Mouse (Mus musculus): ENCODE data around the gene Ap2a1. TPM values are rescaled to one million over a fixed set of nuclear protein-coding genes. Genes with fewer than 3 reads are reported as not detected.

The Ap2a1 gene
- total RNA-seq (2021) = 10 to 100 TPM; 74.5 to 82.2 TPM
- long read RNA-seq, experiment 1, transcript Ap2a1-202 (23 exons, 3,301 nt) = minor isoform, 28 of 125 reads
- long read RNA-seq, experiment 1, transcript Ap2a1-203 (24 exons, 3,449 nt) = major isoform, 68 of 125 reads
- long read RNA-seq, experiment 1, partial matches to known transcripts = 18 of 125 reads
- long read RNA-seq, experiment 1, other reads (novel, unspliced or antisense) = 11 of 125 reads
- long read RNA-seq, experiment 2, transcript Ap2a1-203 (24 exons, 3,449 nt) = major isoform, 65 of 112 reads
- long read RNA-seq, experiment 2, transcript Ap2a1-202 (23 exons, 3,301 nt) = minor isoform, 23 of 112 reads
- long read RNA-seq, experiment 2, partial matches to known transcripts = 12 of 112 reads
- long read RNA-seq, experiment 2, other reads (novel, unspliced or antisense) = 12 of 112 reads

GRCm38 (mm10) chr7:44929204-44930151 lies at the start of gene Ap2a1:
Gene Ap2a1 (minus strand): TSS chr7:44929496.
- intact Hi-C loops (cut with DNase I) = loop anchor here (2.0 to 5.0 kb wide), 2 partner anchors 21 to 38 kb away; no protein-coding TSS in a partner anchor
- peak; percentile 98 to 99 for DNase-seq

- DNase-seq = no peak
- intact Hi-C loops (cut with DNase I) = no loop called here
These were observed 49.0 kb upstream of the Ap2a1 start for GRCm38 (mm10) chr7:44978300-44978699.

GRCm38 (mm10) chr7:44975117-44975419 lies 45.8 kb upstream of the Ap2a1 start:
- DNase-seq = no peak
- intact Hi-C loops (cut with DNase I) = no loop called here

GRCm38 (mm10) chr7:44974383-44975116 lies 45.3 kb upstream of the Ap2a1 start, which contains the start of gene Cpt1c:
Gene Cpt1c (minus strand): TSS chr7:44974851.
- intact Hi-C loops (cut with DNase I) = no loop called here

GRCm38 (mm10) chr7:44973415-44974130 lies 44.3 kb upstream of the Ap2a1 start:
- no peak for DNase-seq
- intact Hi-C loops (cut with DNase I) = no loop called here

More at GRCm38 (mm10) chr7:44974383-44975116, 45.3 kb upstream of the Ap2a1 start, which contains the start of gene Cpt1c:
- peak; percentile 76 to 82 for DNase-seq

- no peak for DNase-seq
- intact Hi-C loops (cut with DNase I) = no loop called here
These were observed 41.8 kb upstream of the Ap2a1 start for GRCm38 (mm10) chr7:44971142-44971541.

- intact Hi-C loops (cut with DNase I) = no loop called here
- DNase-seq = peak; percentile 77 to 82
These were observed 41.0 kb upstream of the Ap2a1 start for GRCm38 (mm10) chr7:44970231-44970691.

- no peak for DNase-seq
- intact Hi-C loops (cut with DNase I) = loop anchor here (5.0 kb wide), 1 partner anchor 39 kb away; the partner anchor contains the start of gene Ap2a1
These were observed 37.3 kb upstream of the Ap2a1 start for GRCm38 (mm10) chr7:44966638-44967037.

GRCm38 (mm10) chr7:44965975-44966374 lies 36.7 kb upstream of the Ap2a1 start:
- intact Hi-C loops (cut with DNase I) = loop anchor here (5.0 kb wide), 1 partner anchor 39 kb away; the partner anchor contains the start of gene Ap2a1
- DNase-seq = no peak

- no peak for DNase-seq
- intact Hi-C loops (cut with DNase I) = loop anchor here (5.0 kb wide), 1 partner anchor 38 kb away; the partner anchor contains the start of gene Ap2a1
These were observed 35.7 kb upstream of the Ap2a1 start for GRCm38 (mm10) chr7:44964990-44965389.

GRCm38 (mm10) chr7:44962831-44963230 lies 33.5 kb upstream of the Ap2a1 start:
- intact Hi-C loops (cut with DNase I) = no loop called here
- no peak for DNase-seq

- intact Hi-C loops (cut with DNase I) = no loop called here
These were observed 33.0 kb upstream of the Ap2a1 start for GRCm38 (mm10) chr7:44962337-44962736.

GRCm38 (mm10) chr7:44960512-44960910 lies 31.2 kb upstream of the Ap2a1 start:
- intact Hi-C loops (cut with DNase I) = no loop called here
- DNase-seq = no peak

More at GRCm38 (mm10) chr7:44962337-44962736, 33.0 kb upstream of the Ap2a1 start:
- DNase-seq = no peak

GRCm38 (mm10) chr7:44959874-44960511 lies 30.7 kb upstream of the Ap2a1 start:
- DNase-seq = no peak
- intact Hi-C loops (cut with DNase I) = loop anchor here (5.0 to 10.0 kb wide), 2 partner anchors 38 to 235 kb away; no protein-coding TSS in a partner anchor

GRCm38 (mm10) chr7:44959281-44959680 lies 30.0 kb upstream of the Ap2a1 start:
- intact Hi-C loops (cut with DNase I) = loop anchor here (5.0 to 10.0 kb wide), 2 partner anchors 37 to 234 kb away; no protein-coding TSS in a partner anchor
- no peak for DNase-seq

GRCm38 (mm10) chr7:44958208-44958607 lies 28.9 kb upstream of the Ap2a1 start:
- DNase-seq = peak; percentile 39 to 63
- intact Hi-C loops (cut with DNase I) = loop anchor here (5.0 to 10.0 kb wide), 2 partner anchors 36 to 233 kb away; no protein-coding TSS in a partner anchor

- intact Hi-C loops (cut with DNase I) = loop anchor here (5.0 to 10.0 kb wide), 2 partner anchors 35 to 233 kb away; no protein-coding TSS in a partner anchor
- DNase-seq = peak; percentile 65 to 71
These were observed 28.0 kb upstream of the Ap2a1 start for GRCm38 (mm10) chr7:44957183-44957835.

- no peak for DNase-seq
- intact Hi-C loops (cut with DNase I) = loop anchor here (5.0 to 10.0 kb wide), 2 partner anchors 34 to 231 kb away; no protein-coding TSS in a partner anchor
These were observed 27.0 kb upstream of the Ap2a1 start for GRCm38 (mm10) chr7:44956266-44956665.

All from heart, postnatal 14 days (tissue).